Mouse (Mus musculus) lung, postnatal 36 days (tissue): Measurements from ENCODE around the gene Slc9a8.
"Not testable (repeated sequence)": the region's sequence is repeated elsewhere in the genome, so short reads cannot be mapped to it uniquely, and the experiment has no call there.

ENCODE experiments used
- DNase-seq: peaks from one replicate; pipeline ENCODE4 v3.0.0; 2022; ENCODE audit warnings: mixed read lengths

Slc9a8 gene

DNA sequence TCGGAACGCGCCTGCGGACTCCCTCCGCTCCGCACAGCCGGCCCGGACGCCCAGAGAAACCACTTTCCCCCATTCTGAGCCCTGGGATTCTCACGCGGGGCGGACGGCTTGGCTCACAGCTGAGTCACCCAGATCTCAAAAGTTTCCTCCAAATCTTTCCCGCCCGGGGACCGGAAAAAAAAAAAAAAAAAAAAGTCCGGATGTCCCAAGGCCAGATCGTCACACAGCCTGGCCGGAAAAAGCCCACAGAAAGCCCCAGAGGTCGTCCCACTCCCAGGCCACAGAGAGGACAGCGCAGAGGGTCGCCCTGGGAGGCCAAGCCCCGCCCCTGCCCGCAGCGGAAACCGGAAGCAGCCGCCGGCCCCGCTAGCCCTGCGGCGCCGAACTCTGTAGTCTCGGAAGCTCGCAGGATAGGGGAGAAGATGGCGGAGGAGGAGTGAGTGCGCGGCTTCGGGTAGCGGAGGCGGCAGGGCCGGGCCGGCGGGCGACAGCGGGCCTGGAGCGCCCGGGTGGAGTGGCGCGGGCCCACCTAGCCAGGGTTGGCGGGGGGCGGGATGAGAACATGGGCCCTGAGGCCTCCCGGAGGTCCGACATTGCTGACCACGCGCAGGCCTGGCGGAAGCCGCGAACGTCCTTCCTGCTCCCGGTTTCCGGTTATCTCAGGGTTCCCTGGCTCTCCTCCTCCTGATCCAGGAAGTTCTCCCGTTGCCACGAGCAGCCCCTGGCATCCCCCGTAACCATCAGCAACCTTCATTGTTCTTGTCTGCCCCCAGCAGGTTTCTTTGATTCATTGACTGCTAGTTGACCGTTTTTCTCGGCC lies at the start of gene Slc9a8:
Gene Slc9a8, plus strand, starts transcription at position 383 of the 820 bp plus-strand sequence.
- DNase-seq = peak; percentile 96

DNA sequence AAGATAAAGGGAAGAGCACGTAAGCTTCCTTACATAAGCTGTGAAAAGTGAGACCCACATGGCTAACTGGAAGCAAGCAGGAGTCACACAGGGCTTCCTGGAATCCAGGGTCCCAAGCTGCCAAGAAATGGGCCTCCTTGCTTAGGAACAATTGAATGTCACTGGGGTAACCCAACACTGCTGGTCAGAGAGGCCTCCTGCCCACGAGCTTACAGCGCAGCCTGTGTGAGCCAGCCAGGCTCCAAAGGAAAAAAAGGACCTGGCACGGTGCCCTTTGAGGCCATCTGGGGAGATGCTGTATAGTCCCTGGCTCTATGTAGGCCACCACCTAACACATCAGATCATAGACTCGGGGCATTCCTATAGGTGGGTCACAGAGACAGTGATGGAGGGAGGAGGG lies 48.2 kb upstream of the Slc9a8 start:
- DNase-seq = peak; percentile 26

DNA sequence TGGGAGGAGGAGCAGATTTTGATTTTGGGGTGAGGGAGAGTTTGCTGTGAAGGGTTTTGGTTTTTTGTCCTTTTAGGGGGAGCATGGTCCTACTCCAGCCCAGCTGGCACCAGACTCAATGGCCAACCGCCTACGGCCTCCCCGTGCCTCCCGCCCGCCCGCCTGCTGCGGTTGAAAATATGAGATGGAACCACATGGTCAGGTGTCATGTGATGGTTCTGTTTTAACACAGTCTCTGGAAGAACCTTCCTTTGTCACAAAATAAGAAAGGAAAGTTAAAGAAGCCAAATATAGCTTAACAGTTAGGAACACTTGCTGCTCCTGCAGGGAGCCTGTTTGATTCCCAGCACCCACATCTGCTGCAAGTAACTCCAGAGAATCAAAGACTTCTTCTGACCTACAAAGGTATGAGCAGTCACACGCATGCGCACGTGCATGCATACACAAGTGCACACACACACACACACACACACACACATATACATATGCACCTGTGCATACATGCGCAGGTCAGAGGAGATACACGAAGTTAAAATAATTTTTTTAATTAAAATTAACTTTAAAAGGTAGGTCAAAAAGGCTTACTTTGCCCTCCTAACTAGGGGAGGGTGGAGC lies 47.2 kb upstream of the Slc9a8 start:
- DNase-seq = no peak

DNA sequence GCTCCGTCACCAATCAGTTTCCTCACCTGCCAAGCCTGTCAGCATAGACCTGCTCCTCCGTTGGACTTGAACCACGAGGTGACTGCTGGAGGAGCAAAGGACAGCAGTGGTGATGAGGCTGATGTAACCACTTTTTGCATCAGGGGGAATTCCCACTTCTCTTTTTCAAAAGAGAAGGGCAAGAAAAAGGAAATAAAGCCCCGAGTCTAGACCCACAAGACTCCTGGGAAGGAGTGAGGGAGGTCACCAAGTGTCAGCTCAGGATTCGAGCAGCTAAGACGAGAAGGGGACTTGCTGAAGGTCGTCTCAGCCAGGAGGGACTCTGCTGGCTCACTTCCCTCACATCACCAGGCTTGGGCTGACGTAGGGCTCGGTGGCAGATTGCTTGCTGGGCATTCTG lies 46.4 kb upstream of the Slc9a8 start:
- peak; percentile 50 for DNase-seq

DNA sequence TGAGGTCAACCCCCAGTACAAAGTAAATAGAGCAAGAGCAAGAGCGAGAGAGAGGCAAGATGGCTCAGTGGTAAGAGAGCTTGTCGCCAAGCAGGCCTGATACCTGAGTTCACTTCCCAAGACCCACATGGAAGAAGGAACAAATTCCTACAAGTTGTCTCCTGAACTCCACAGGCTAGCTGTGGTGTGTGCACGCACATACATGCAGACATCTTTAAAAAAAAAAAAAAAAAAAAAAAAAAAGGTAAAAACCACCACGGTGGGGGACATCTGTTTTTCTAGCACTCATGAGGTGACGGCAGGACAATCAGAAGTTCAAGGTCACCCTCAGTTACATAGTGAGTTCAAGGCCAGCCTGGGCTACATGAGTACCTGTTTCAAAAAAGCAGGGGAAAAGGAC lies 45.8 kb upstream of the Slc9a8 start:
- DNase-seq = no peak

DNA sequence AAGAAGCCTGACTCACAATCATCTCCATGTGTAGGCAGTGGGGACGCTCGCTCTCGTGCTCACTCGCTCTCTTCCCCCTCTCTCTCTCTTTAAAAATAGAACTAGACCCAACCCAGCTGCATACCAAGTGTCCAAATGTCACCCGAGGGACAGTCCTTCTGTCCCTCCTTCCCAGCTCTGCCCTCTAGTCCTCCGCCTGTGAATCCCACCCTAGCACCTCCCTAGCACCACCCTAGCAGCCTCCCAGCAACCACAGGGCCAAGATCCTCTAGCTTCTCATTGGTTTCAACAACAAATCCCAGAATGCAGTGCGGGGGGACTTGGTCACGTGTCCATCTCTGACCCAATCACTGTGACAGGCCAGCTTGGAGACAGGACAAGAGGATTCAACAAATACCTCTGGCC lies 45.4 kb upstream of the Slc9a8 start:
- DNase-seq = peak; percentile 70

DNA sequence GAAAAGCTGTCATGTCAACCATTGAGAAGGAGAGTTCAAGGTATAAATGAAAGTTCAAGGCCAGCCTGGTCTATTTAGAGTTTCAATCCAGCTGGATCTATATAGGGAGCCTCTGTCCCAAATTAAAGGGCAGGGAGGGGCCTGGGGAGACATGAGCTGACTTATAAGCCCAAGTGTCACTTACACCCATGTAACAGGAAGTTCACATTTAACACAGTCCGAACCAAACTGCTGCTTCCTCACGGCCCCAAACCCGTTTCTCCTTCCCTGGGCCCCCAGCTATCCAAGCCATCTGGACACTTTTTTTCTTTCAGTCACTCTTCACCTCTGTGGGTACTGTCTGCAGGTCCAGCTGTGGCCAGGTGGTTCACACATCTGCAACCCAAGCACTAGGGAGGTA lies 43.8 kb upstream of the Slc9a8 start:
- DNase-seq = peak; percentile 29

DNA sequence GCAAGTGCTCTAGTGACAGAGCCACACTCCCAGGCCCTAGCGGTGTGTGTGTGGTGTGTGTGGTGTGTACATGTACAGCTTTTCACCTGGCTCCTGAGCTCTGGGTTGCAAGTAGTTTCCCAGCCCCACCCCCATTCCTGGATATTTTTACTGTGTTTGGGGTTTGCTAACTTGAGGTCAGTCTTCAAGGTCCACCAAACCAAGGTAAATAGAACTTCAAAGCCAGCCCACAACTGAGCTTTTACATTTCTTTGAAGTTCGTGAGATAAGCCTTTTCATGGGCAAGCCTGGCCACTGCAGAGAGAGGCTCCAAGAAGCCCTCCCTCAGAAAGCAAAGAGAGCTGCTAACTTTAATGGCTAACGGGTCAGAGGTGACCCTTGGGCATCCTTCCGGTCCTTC lies 42.5 kb upstream of the Slc9a8 start:
- DNase-seq = no peak

DNA sequence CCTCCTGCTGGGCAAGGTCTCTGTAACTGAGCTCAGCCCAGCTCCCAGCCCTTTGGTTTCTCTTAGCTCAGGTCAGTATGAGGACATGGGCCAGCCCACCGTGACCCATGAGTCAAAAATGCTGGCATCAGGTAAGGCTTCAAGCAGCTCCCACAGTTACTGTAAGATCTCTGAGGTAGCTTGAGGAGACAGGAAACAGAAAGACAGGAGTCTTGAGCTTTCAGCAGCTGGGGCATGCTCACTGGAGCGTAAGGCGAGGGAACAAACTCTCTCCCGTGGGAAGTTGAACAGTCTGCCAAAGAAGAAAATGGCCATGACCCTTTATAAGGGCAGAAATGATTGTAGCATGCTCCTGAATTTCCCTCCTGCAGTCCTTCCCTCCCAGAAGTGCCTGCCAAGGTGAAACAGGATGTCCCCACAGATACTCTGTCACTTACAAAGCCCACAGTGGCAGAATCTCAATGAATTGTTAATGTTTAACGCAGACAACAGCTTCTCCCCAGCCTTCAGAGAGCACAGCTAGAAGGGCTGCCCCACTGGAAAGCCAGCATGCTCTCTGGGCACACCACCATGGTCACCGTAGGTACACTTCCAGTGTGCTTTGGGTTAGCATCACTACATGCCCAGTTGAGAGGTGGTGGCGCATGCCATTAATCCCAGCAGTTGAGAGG lies 40.8 kb upstream of the Slc9a8 start:
- DNase-seq = no peak

DNA sequence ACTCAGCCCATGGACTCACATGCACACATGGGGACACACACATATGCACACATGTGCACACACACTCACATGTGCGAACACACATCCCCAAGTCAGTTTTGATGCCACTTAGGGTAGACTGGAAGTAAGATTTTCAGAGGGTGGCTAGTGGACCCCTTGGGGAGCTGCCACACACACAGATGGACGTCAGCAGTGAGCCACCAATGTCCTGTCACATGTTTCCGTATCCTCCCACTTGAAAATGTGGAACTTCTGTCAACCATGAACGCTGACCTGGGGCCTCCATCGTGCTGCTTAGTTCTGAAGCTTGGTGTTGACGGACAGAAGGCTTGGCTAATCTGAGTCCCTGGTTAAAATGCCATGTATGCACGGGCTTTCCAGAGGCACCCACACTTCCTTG lies 39.9 kb upstream of the Slc9a8 start:
- DNase-seq = peak; percentile 47

DNA sequence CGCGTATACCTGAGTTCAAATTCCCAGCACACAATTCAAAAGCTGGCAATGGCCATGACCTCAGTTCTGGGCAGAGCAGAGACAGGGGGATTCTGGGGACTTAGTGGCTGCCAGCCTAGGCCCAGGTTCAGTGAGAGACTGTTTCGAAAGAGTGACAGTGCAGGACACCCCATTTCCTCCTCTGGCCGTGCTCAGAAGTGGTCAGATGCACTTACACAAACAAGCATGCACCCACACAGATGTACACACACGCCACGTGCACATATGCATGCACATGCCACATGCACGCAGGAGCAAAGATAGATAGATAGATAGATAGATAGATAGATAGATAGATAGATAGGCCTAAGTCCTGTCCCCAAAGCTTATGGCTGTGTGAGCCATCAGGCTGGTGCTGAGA lies 39.1 kb upstream of the Slc9a8 start:
- peak; percentile 46 for DNase-seq

DNA sequence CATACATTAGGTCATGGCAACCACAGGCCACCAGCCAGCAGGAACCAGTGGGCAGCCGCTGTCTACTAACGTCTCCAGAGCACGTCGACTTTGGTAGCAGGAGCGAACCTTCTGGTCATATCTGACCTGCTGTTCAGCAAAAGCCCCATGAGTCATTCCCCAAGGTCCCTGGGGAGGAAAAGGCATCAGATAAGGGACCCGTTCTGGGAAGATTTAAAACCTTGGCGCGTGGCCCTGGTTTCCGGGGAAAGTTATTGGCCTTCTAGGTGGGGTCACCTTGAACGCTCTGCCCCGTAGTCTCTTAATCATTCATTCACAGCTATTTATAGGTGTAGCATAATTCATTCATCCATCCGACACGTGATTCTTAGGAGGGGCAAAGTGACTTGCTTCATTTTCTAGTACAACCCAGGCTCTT lies 37.8 kb upstream of the Slc9a8 start:
- DNase-seq = peak; percentile 37

DNA sequence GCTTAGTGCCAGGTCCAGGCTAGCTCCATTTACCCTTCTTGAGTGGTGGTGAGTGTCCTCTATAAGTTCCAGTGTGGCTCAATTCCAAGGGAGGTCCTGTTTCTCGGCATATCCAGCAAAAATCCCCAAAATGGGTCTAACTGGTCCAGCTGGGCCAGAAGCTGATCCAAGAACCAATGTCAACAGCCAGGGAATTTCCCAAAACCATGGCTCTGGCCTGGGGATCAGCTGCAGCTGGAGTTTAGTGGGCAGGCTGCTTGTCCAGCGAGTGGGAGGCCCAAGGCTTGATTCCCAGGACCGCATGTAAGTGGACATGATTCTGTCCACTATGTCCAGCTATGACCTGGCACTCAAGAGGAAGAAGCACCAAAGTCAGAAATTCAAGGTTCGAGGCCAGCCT lies 35.1 kb upstream of the Slc9a8 start:
- no peak for DNase-seq

DNA sequence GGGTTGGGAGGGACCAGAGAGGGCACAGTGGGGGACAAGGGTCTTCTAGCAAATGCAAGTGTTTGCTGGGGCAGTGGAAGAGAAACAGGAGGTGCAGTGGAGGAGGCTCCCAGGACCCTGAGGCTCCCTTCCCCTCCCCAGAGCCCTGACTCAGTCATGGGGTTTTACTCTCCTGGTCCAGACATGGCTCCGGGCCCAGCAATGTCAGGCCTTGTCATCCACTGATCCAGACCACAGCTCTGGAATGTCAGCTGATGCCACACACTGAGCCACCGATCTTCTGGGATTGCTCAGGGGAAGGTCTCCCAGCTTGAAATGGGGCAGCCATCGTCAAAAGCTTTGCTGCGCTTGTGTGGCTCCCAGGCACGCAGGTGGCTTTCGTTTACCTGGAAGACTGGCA lies 34.5 kb upstream of the Slc9a8 start:
- DNase-seq = no peak

DNA sequence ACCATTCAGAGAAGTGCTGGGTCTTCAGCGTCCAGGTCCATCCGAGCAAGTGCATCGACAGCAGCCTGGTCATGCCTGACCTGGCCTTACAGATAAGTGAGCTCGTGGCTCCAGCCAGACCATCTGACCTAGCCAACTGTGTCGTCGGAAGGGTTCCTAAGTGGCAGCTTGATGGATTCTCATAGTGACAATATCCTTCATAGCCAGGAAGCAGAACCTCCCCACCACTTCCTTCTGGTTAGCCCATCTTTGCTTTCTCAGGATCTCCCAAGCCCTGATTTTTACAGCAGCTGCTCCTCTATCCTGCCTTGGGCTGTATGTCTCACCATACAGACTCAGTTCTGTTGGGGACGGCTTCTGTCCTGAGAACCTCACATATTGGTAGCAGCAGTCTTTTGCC lies 27.1 kb upstream of the Slc9a8 start:
- no peak for DNase-seq

DNA sequence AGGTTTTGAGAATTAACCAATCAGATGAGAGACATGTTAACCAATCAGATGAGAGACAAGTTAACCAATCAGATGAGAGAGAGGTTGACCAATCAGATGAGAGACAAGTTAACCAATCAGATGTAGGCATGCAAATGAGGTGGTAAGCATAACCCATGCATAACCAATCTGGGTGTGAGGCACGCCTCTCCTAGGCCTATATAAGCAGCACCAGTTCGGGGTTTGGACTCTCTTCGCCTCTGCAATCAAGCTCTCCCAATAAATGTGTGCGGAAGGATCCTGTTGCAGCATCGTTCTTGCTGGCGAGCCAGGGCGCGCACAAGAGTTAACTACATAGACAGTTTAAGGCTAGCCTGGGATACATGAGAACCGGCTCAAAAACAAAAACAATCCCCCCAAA lies 25.1 kb upstream of the Slc9a8 start:
- DNase-seq = not testable (repeated sequence)

DNA sequence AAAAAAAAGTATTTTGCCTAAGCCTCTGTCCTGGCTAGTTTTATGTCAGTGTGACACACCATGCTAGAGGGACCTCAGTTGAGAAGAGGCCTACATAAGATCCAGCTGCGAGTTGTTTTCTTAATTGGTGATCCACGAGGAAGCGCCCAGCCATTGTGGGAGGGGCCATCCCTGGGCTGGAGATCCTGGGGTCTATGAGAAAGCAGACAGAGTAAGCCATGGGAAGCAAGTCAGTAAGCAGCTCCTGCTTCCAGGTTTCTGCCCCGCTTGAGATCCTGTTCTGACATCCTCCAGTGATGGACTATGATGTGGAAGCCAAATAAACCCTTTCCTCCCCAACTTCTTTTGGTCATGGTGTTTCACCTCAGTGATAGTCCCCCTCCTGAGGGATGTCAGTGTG lies 22.5 kb upstream of the Slc9a8 start:
- DNase-seq = no peak

DNA sequence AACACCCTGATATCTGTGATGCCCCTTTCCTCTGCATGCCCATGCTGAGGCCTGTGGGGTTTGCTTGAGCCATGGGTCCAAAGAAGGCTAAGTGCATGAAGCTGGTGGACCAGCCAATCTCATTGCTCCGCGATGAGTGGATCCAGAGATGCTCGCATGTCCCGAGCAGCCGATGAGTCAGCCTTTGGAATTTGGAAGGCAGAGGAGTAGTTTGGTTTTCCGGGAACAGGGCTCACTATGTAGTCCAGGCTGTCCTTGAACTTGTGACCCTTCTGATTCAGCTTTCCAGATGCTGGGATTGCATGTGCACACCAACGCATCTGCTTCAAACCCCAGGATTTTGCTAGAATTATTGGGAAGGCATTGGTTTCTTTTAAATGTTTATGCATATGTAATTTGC lies 21.9 kb upstream of the Slc9a8 start:
- no peak for DNase-seq

DNA sequence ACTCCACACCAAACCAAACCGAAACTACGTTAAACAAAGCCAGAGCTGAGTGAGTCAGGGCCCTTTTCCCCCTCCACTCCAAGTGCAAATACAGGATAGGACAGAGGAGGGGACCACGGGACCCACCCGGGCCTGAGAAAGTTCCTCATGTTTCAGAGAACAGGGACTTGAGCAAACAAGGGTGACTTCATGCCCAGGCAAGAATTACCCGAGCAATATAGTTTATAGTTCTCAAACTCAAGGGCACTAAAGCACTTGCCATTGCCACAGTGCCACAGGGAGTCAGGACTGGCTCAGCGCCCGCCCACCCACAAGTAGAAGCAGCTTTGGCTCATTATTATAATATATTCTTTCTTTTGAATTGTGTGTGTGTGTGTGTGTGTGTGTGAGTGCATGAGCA lies 18.4 kb upstream of the Slc9a8 start:
- peak; percentile 75 for DNase-seq

DNA sequence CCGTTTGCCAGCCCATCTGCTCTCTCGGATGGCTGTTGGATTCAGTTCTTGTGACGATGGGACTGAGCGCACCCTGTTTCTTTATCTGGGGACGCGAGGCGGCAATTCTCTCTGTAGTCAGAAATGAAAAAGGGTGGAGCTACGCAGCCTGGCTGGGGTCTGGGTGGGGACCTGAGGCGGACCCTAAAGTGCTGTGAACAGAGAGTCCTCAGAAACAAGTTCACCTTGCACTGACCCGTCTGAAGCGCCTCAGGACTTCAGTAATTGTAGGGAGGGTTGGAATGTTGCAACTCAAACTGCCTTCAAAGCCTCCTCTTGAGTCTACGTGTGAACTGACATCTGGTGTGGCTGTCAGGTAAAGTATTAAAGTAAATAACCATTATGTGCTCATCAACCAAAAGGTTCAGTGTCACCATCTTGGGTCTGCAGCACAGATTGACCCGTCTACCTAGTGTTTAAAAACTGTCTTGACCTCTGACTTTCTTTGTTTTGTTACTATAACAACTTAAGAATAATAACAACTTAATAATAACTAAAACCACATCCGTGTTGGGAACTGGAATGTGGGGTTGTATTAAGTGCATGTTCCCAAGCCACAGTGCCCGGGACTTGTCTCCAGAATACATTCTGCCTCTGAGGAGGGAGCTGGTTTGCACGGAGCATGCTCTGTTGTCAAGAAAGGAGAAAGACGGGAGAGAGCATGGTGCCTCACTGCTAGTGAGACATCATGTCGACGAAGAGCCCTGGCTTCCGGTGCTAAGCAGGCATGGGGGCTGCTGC lies 16.2 kb upstream of the Slc9a8 start:
- peak; percentile 39 for DNase-seq

DNA sequence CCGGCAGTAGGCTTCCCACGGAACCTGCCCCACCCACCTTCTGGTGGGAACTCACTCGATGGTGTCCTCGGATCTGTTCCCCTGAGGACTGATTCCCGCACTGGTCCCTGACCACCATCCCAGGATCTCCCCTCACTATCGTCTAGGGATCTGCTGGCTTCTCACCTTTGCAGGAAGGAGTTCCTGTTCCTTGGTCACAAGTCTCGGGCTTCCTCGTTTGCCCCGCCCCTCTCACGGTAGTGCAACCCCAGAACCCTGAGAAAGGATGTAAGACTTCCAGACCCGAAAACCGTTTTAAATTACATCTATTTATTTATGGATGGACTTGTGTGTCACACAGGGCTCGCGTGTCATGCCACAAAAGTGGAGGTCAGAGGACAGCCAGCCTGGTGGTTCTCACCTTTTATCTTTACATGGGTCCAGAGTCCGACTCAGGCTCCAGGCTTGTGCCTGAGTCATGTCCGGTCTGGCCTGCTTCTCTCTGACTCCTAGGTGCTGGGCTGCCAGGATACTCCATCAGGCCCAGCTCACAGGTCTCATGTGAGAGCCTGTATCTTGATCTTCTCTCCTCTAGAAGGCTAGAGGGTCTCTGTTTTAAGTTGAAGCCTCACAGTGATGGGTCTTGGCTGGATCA lies 14.1 kb upstream of the Slc9a8 start:
- peak; percentile 27 for DNase-seq

DNA sequence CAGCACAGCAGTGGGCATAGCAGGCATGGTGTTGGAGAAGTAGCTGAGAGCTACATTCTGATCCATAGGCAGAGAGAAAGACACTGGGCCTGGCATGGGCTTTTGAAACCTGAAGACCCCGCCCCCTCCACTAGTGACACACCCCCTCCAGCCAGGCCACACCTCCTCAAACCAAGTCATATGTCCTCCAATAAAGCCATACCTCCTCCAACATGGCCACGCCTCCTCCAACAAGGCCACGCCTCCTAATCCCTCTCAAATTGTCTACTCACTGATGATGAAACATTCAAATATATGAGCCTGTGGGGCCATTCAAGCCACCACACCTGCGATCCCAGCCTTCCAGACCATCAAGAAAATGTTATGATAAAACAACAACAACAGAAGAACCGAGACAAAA lies 7.1 kb upstream of the Slc9a8 start:
- no peak for DNase-seq
